Mouse (Mus musculus) embryonic fibroblast, embryonic 13.5 days (primary cell): ENCODE results near the gene Slc30a10.

ENCODE experiments used
- CTCF ChIP-seq: IDR thresholded peaks from 2 replicates; pipeline ENCODE4 v1.5.1; 2011; ENCODE audit warnings: mild to moderate bottlenecking, control low read depth, low read length, moderate library complexity, borderline replicate concordance; ENCODE audit not compliant: insufficient read depth
- POLR2A ChIP-seq: IDR thresholded peaks from 2 replicates; pipeline ENCODE4 v1.6.1; 2011; ENCODE audit warnings: low read depth, mild to moderate bottlenecking, control low read depth, low read length, moderate library complexity

DNA sequence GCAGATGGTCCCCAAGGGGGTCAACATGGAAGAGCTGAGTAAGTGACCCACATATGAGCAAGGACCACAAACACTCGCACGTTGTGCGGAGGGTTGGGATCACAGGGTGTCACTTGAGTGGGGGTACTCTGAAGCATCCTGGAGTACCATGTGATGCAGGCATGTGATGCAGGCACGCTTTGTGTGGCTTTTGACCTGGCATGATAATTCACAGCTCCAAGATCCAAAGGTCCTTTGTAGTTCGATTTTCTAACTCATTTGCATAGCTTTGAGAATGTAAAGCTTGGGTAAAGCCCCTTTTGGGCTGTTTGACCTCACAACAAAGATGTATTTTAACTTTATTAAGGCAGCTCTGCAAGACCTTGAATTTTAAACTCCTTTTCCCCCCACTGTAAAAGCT is 8.2 kb downstream of the Slc30a10 start:
- TF ChIP-seq POLR2A (no peak), CTCF (no peak)
